Mouse (Mus musculus): ENCODE data around the gene Olfr1124.
A peak's percentile ranks its signal among the peaks of the same experiment; 100 is the strongest.

Olfr1124 gene

GRCm38 (mm10) chr2:87429975-87430374 lies at the start of gene Olfr1124:
Gene Olfr1124, plus strand, starts transcription at chr2:87430275.
- no peak for DNase-seq (ENCODE audit: low spot score in 2 of 2)

GRCm38 (mm10) chr2:87383935-87384334 lies 46.1 kb upstream of the Olfr1124 start:
- DNase-seq (ENCODE audit: low spot score in 2 of 2), result no peak

GRCm38 (mm10) chr2:87385549-87385948 lies 44.5 kb upstream of the Olfr1124 start, which contains the start of gene Olfr1122:
Gene Olfr1122, plus strand, starts transcription at chr2:87385849.
- no peak for DNase-seq (ENCODE audit: low spot score in 2 of 2)

GRCm38 (mm10) chr2:87393605-87394004 lies 36.5 kb upstream of the Olfr1124 start:
- peak in 1 of 2 experiments; percentile 15 for DNase-seq (ENCODE audit: low spot score in 2 of 2)

GRCm38 (mm10) chr2:87394686-87395085 lies 35.4 kb upstream of the Olfr1124 start:
- peak in 1 of 2 experiments; percentile 6 for DNase-seq (ENCODE audit: low spot score in 2 of 2)

- no peak for DNase-seq (ENCODE audit: low spot score in 2 of 2)
These were observed 13.7 kb upstream of the Olfr1124 start, which contains the start of gene Olfr1123 for GRCm38 (mm10) chr2:87416335-87416734. Gene Olfr1123, plus strand, starts transcription at chr2:87416635.

- no peak for DNase-seq (ENCODE audit: low spot score in 2 of 2)
These were observed 7.7 kb downstream of the Olfr1124 start for GRCm38 (mm10) chr2:87437731-87438130.

- no peak for DNase-seq (ENCODE audit: low spot score in 2 of 2)
These were observed 23.6 kb downstream of the Olfr1124 start, which contains the start of gene Olfr1126 for GRCm38 (mm10) chr2:87453662-87454061. Gene Olfr1126, plus strand, starts transcription at chr2:87453962.

- DNase-seq (ENCODE audit: low spot score in 2 of 2), result no peak
These were observed 31.7 kb downstream of the Olfr1124 start for GRCm38 (mm10) chr2:87461769-87462168.

GRCm38 (mm10) chr2:87480207-87480606 lies 50.1 kb downstream of the Olfr1124 start:
- DNase-seq (ENCODE audit: low spot score in 2 of 2), result no peak

- no peak for DNase-seq (ENCODE audit: low spot score in 2 of 2)
These were observed 51.1 kb downstream of the Olfr1124 start for GRCm38 (mm10) chr2:87481158-87481557.

GRCm38 (mm10) chr2:87482276-87482675 lies 52.2 kb downstream of the Olfr1124 start:
- DNase-seq (ENCODE audit: low spot score in 2 of 2), result no peak

Measured in left cerebral cortex, adult 9 months (tissue).